Mouse (Mus musculus): ENCODE data around the gene Tmem11.

- no peak for TF ChIP-seq CTCF (IDR thresholded peaks at IDR 0.05; ENCODE audit: low read depth, low read length)
- no peak for TF ChIP-seq POLR2A (IDR thresholded peaks at IDR 0.05; ENCODE audit: insufficient read depth, low read length)
Measured at GRCm38 (mm10) chr11:60856587-60856986, 22.5 kb downstream of the Tmem11 start.
